Mouse (Mus musculus) embryonic facial prominence, embryonic 15.5 days (tissue): ENCODE results near the gene Rora. TPM values are rescaled to one million over a fixed set of nuclear protein-coding genes. Genes with fewer than 3 reads are reported as not detected.

Experiments
- ATAC-seq: fragments of 200-750 bp; cut with Nextera tagmentation; 2 replicates; pipeline ENCODE4 v1.8.0; 2017; ENCODE audit warnings: low read depth, moderate TSS enrichment; ENCODE audit not compliant: insufficient number of reproducible peaks, low FRiP score, low TSS enrichment
- H3K27ac ChIP-seq: fragments of 300-500 bp; sonication (generic); replicated peaks from 2 replicates; pipeline ENCODE4 v1.5.1; 2015; ENCODE audit warnings: mild to moderate bottlenecking, inconsistent platforms
- H3K27me3 ChIP-seq: fragments of 300-500 bp; sonication (generic); 2 replicates; pipeline ENCODE4 v1.6.1; 2015; ENCODE audit warnings: inconsistent platforms
- H3K36me3 ChIP-seq: fragments of 300-500 bp; sonication (generic); 2 replicates; pipeline ENCODE4 v1.6.1; 2015; ENCODE audit warnings: mild to moderate bottlenecking, inconsistent platforms
- H3K4me1 ChIP-seq: fragments of 300-500 bp; sonication (generic); 2 replicates; pipeline ENCODE4 v1.6.1; 2015; ENCODE audit warnings: inconsistent platforms
- H3K4me2 ChIP-seq: fragments of 300-500 bp; sonication (generic); replicated peaks from 2 replicates; pipeline ENCODE4 v1.6.1; 2015; ENCODE audit warnings: mild to moderate bottlenecking, inconsistent platforms
- H3K4me3 ChIP-seq: fragments of 300-500 bp; sonication (generic); replicated peaks from 2 replicates; pipeline ENCODE4 v1.5.1; 2015; ENCODE audit warnings: mild to moderate bottlenecking, inconsistent platforms
- H3K9ac ChIP-seq: fragments of 300-500 bp; sonication (generic); 2 replicates; pipeline ENCODE4 v1.6.1; 2015; ENCODE audit warnings: inconsistent platforms
- H3K9me3 ChIP-seq: fragments of 300-500 bp; sonication (generic); replicated peaks from 2 replicates; pipeline ENCODE4 v1.6.1; 2016; ENCODE audit warnings: inconsistent platforms
- WGBS: fragments of 180-500 bp; shearing (Covaris S2); methylation state at CpG from one replicate; pipeline ENCODE4 v1.1.7; 2015; 5-methylcytosine and 5-hydroxymethylcytosine counted together
- polyA plus RNA-seq: library from polyadenylated mRNA; unstranded; fragments of >200 nt; fragmentation: Nextera tagmentation; extraction: Ambion mirVana; gene quantifications from 2 replicates; pipeline ENCODE4 v1.2.1, GENCODE M21; 2015

Gene Rora
- polyA plus RNA-seq, 1 experiment from 2014 or later, result 27.3 TPM

GRCm38 (mm10) chr9:68719286-68719685 is 65.7 kb downstream of the Rora start:
- WGBS, result 79% methylated on average over 9 of the region's 9 CpGs
- Histone ChIP-seq H3K27ac (no peak overlapping the region), H3K27me3 (no peaks in the 10 kb centered on the region), H3K4me3 (no peak overlapping the region), H3K9ac (no peak overlapping the region), H3K4me2 (no peak overlapping the region), H3K9me3 (no peaks in the 10 kb centered on the region), H3K4me1 (no peaks in the 10 kb centered on the region), H3K36me3 (no peaks in the 10 kb centered on the region)
- no peak for ATAC-seq

- H3K9me3 ChIP-seq, result no peaks in the 10 kb centered on the region
- no peak overlapping the region for H3K9ac ChIP-seq
- H3K36me3 ChIP-seq, result no peaks in the 10 kb centered on the region
- no peaks in the 10 kb centered on the region for H3K4me1 ChIP-seq
- no peak for ATAC-seq
- H3K27ac ChIP-seq, result no peak overlapping the region
- no peak overlapping the region for H3K4me2 ChIP-seq
- H3K27me3 ChIP-seq, result no peaks in the 10 kb centered on the region
- WGBS, result 78% methylated on average over 8 of the region's 8 CpGs
- H3K4me3 ChIP-seq, result no peak overlapping the region
These were observed 71.2 kb downstream of the Rora start for GRCm38 (mm10) chr9:68724636-68725285.

- no peak for ATAC-seq
These were observed 73.7 kb downstream of the Rora start for GRCm38 (mm10) chr9:68727166-68727855.

GRCm38 (mm10) chr9:68731438-68731837 is 77.9 kb downstream of the Rora start:
- no peak overlapping the region for H3K4me3 ChIP-seq
- H3K27ac ChIP-seq, result no peak overlapping the region
- 0 out of 2 replicates have a peak, but pooled peaks cover 3% of the 10 kb centered on the region for H3K9me3 ChIP-seq
- no peaks in the 10 kb centered on the region for H3K27me3 ChIP-seq
- no peaks in the 10 kb centered on the region for H3K36me3 ChIP-seq
- ATAC-seq, result no peak
- no peak overlapping the region for H3K4me2 ChIP-seq
- no peaks in the 10 kb centered on the region for H3K4me1 ChIP-seq
- 55% methylated on average over 1 of the region's 1 CpGs for WGBS
- no peak overlapping the region for H3K9ac ChIP-seq

More at GRCm38 (mm10) chr9:68727166-68727855, 73.7 kb downstream of the Rora start:
- H3K9me3 ChIP-seq, result 0 out of 2 replicates have a peak, but pooled peaks cover 3% of the 10 kb centered on the region
- WGBS, result 79% methylated on average over 11 of the region's 11 CpGs
- no peaks in the 10 kb centered on the region for H3K36me3 ChIP-seq
- H3K27ac ChIP-seq, result no peak overlapping the region
- H3K4me2 ChIP-seq, result no peak overlapping the region
- no peak overlapping the region for H3K9ac ChIP-seq
- H3K4me1 ChIP-seq, result no peaks in the 10 kb centered on the region
- no peaks in the 10 kb centered on the region for H3K27me3 ChIP-seq
- no peak overlapping the region for H3K4me3 ChIP-seq

- no peak overlapping the region for H3K9ac ChIP-seq
- H3K9me3 ChIP-seq, result 0 out of 2 replicates have a peak, but pooled peaks cover 3% of the 10 kb centered on the region
- H3K4me3 ChIP-seq, result no peak overlapping the region
- no peak for ATAC-seq
- H3K27me3 ChIP-seq, result no peaks in the 10 kb centered on the region
- no peaks in the 10 kb centered on the region for H3K4me1 ChIP-seq
- 80% methylated on average over 4 of the region's 4 CpGs for WGBS
- no peaks in the 10 kb centered on the region for H3K36me3 ChIP-seq
- H3K27ac ChIP-seq, result no peak overlapping the region
- H3K4me2 ChIP-seq, result no peak overlapping the region
These were observed 79.3 kb downstream of the Rora start for GRCm38 (mm10) chr9:68732929-68733328.

- ATAC-seq, result no peak
- H3K9ac ChIP-seq, result no peak overlapping the region
These were observed 82.3 kb downstream of the Rora start for GRCm38 (mm10) chr9:68735886-68736285.

GRCm38 (mm10) chr9:68737197-68737736 is 83.7 kb downstream of the Rora start:
- Histone ChIP-seq H3K9me3 (0 out of 2 replicates have a peak, but pooled peaks cover under 1% of the 10 kb centered on the region), H3K27me3 (no peaks in the 10 kb centered on the region), H3K36me3 (no peaks in the 10 kb centered on the region), H3K4me1 (no peaks in the 10 kb centered on the region), H3K9ac (no peak overlapping the region), H3K27ac (no peak overlapping the region), H3K4me2 (no peak overlapping the region), H3K4me3 (no peak overlapping the region)
- no peak for ATAC-seq
- WGBS, result 85% methylated on average over 9 of the region's 9 CpGs

More at GRCm38 (mm10) chr9:68735886-68736285, 82.3 kb downstream of the Rora start:
- 51% methylated on average over 5 of the region's 5 CpGs for WGBS
- Histone ChIP-seq H3K4me3 (no peak overlapping the region), H3K9me3 (0 out of 2 replicates have a peak, but pooled peaks cover 3% of the 10 kb centered on the region), H3K4me1 (no peaks in the 10 kb centered on the region), H3K36me3 (no peaks in the 10 kb centered on the region), H3K27me3 (no peaks in the 10 kb centered on the region), H3K4me2 (no peak overlapping the region), H3K27ac (no peak overlapping the region)

GRCm38 (mm10) chr9:68745931-68746646 is 92.5 kb downstream of the Rora start:
- H3K27me3 ChIP-seq, result no peaks in the 10 kb centered on the region
- H3K9ac ChIP-seq, result no peak overlapping the region
- no peaks in the 10 kb centered on the region for H3K4me1 ChIP-seq
- no peak overlapping the region for H3K27ac ChIP-seq
- no peaks in the 10 kb centered on the region for H3K36me3 ChIP-seq
- no peak overlapping the region for H3K4me2 ChIP-seq
- ATAC-seq, result no peak
- no peaks in the 10 kb centered on the region for H3K9me3 ChIP-seq
- WGBS, result 70% methylated on average over 11 of the region's 11 CpGs
- no peak overlapping the region for H3K4me3 ChIP-seq

- 0 out of 2 replicates have a peak, but pooled peaks cover 4% of the 10 kb centered on the region for H3K4me1 ChIP-seq
- no peak overlapping the region for H3K27ac ChIP-seq
- H3K4me2 ChIP-seq, result no peak overlapping the region
- H3K4me3 ChIP-seq, result no peak overlapping the region
- no peak overlapping the region for H3K9ac ChIP-seq
- no peaks in the 10 kb centered on the region for H3K36me3 ChIP-seq
- 60% methylated on average over 2 of the region's 2 CpGs for WGBS
- H3K9me3 ChIP-seq, result no peaks in the 10 kb centered on the region
- no peaks in the 10 kb centered on the region for H3K27me3 ChIP-seq
- ATAC-seq, result no peak
These were observed 103.4 kb downstream of the Rora start for GRCm38 (mm10) chr9:68756976-68757375.

GRCm38 (mm10) chr9:68759324-68759723 is 105.7 kb downstream of the Rora start:
- H3K9ac ChIP-seq, result no peak overlapping the region
- WGBS, result 73% methylated on average over 8 of the region's 8 CpGs
- no peak overlapping the region for H3K4me2 ChIP-seq
- no peak overlapping the region for H3K27ac ChIP-seq
- no peak overlapping the region for H3K4me3 ChIP-seq
- H3K9me3 ChIP-seq, result no peaks in the 10 kb centered on the region
- no peak for ATAC-seq
- H3K36me3 ChIP-seq, result no peaks in the 10 kb centered on the region
- peaks cover 15% of the 10 kb centered on the region for H3K4me1 ChIP-seq
- no peaks in the 10 kb centered on the region for H3K27me3 ChIP-seq

GRCm38 (mm10) chr9:68760329-68760728 is 106.7 kb downstream of the Rora start:
- Histone ChIP-seq H3K9ac (no peak overlapping the region), H3K4me1 (peaks cover 21% of the 10 kb centered on the region), H3K36me3 (no peaks in the 10 kb centered on the region), H3K27me3 (no peaks in the 10 kb centered on the region), H3K4me3 (no peak overlapping the region), H3K27ac (no peak overlapping the region), H3K4me2 (no peak overlapping the region), H3K9me3 (no peaks in the 10 kb centered on the region)
- no peak for ATAC-seq
- WGBS, result 76% methylated on average over 4 of the region's 4 CpGs
